Mouse (Mus musculus) mature B cell (primary cell): ENCODE results near the gene Slc17a5.

ENCODE experiments used
- in situ Hi-C: fragments of 300-500 bp; cut with MboI; formaldehyde crosslinking; loops from 2 replicates; pipeline ENCODE4 v1.14.3; 2019

Gene Slc17a5

GRCm38 (mm10) chr9:78587914-78588313 lies at the start of gene Slc17a5:
Gene Slc17a5 (minus strand): TSS chr9:78588041.
- in situ Hi-C loops, result no loop called here

- in situ Hi-C loops, result no loop called here
Measured at GRCm38 (mm10) chr9:78633976-78634375, 46.1 kb upstream of the Slc17a5 start.

GRCm38 (mm10) chr9:78631755-78632434 lies 44.1 kb upstream of the Slc17a5 start:
- in situ Hi-C loops, result no loop called here

- in situ Hi-C loops, result no loop called here
Measured at GRCm38 (mm10) chr9:78629991-78630390, 42.1 kb upstream of the Slc17a5 start.

GRCm38 (mm10) chr9:78623301-78623747 lies 35.5 kb upstream of the Slc17a5 start:
- in situ Hi-C loops, result no loop called here

- in situ Hi-C loops, result no loop called here
Measured at GRCm38 (mm10) chr9:78619285-78619684, 31.4 kb upstream of the Slc17a5 start.

GRCm38 (mm10) chr9:78615401-78616021 lies 27.7 kb upstream of the Slc17a5 start, which contains the start of gene Cd109:
Gene Cd109 (plus strand): TSS chr9:78615546.
- in situ Hi-C loops, result no loop called here

- in situ Hi-C loops, result no loop called here
Measured at GRCm38 (mm10) chr9:78614201-78614600, 26.4 kb upstream of the Slc17a5 start.

- in situ Hi-C loops, result no loop called here
Measured at GRCm38 (mm10) chr9:78601046-78601730, 13.3 kb upstream of the Slc17a5 start.

- in situ Hi-C loops, result no loop called here
Measured at GRCm38 (mm10) chr9:78599927-78600326, 12.1 kb upstream of the Slc17a5 start.

GRCm38 (mm10) chr9:78596834-78597233 lies 9.0 kb upstream of the Slc17a5 start:
- in situ Hi-C loops, result no loop called here

- in situ Hi-C loops, result no loop called here
Measured at GRCm38 (mm10) chr9:78595769-78596555, 8.1 kb upstream of the Slc17a5 start.

- in situ Hi-C loops, result no loop called here
Measured at GRCm38 (mm10) chr9:78595257-78595656, 7.4 kb upstream of the Slc17a5 start.

GRCm38 (mm10) chr9:78590471-78590870 lies 2.6 kb upstream of the Slc17a5 start:
- in situ Hi-C loops, result no loop called here

- in situ Hi-C loops, result no loop called here
Measured at GRCm38 (mm10) chr9:78588411-78589033, 681 bp upstream of the Slc17a5 start.

GRCm38 (mm10) chr9:78587218-78587883 lies 490 bp downstream of the Slc17a5 start:
- in situ Hi-C loops, result no loop called here

GRCm38 (mm10) chr9:78579644-78580396 lies 8.0 kb downstream of the Slc17a5 start:
- in situ Hi-C loops, result no loop called here

GRCm38 (mm10) chr9:78578824-78579223 lies 9.0 kb downstream of the Slc17a5 start:
- in situ Hi-C loops, result no loop called here

GRCm38 (mm10) chr9:78576466-78576865 lies 11.4 kb downstream of the Slc17a5 start:
- in situ Hi-C loops, result no loop called here

GRCm38 (mm10) chr9:78569934-78570333 lies 17.9 kb downstream of the Slc17a5 start:
- in situ Hi-C loops, result no loop called here
